In genomic region chr5:118602706-118603105, GRCm38 (mm10) we compare ENCODE assay signal across 16 mouse cellular contexts. TPM values are rescaled to one million over a fixed set of nuclear protein-coding genes. Genes with fewer than 3 reads are reported as not detected.
A peak's percentile ranks its signal among the peaks of the same experiment; 100 is the strongest.
DNase-seq lines count a peak whose midpoint lies in the region; TF ChIP-seq lines count a peak whose summit lies in the region.
"Had no signal": no experiment of that assay in that cellular context is flagged by ENCODE, and none has a peak within 500 bp of the region (broad histone marks: within the 10 kb centered on the region; RNA-seq: fewer than 3 reads in every experiment).

No protein-coding gene starts in this region.

- TF ChIP-seq POLR2A in brain, embryonic 14.5 days (IDR thresholded peaks at IDR 0.05; ENCODE audit: borderline replicate concordance, extremely low read depth, insufficient read depth, insufficient read length, poor library complexity, severe bottlenecking), result no peak

- TF ChIP-seq CTCF in brain, embryonic 14.5 days (IDR thresholded peaks at IDR 0.05; ENCODE audit: borderline replicate concordance, extremely low read depth, insufficient read depth, insufficient read length), result no peak

- DNase-seq in brain, embryonic 14.5 days (ENCODE audit: low read depth), result peak; percentile 46
- peak; percentile 72 for DNase-seq in cerebellum, adult 11-12 months
- DNase-seq in cerebellum, adult 9-10 months, result peak; percentile 80
- peak; percentile 64 to 74 for DNase-seq in cerebellum, postnatal 25 days
- no peak for DNase-seq in frontal cortex, postnatal 14 days (ENCODE audit: low spot score in 2 of 2)
- no peak for DNase-seq in adrenal gland, postnatal 10 days
- DNase-seq in liver, result no peak
- DNase-seq: adrenal gland, adult 2 months; adrenal gland, postnatal 36 days; forebrain, postnatal 0 days; gastrocnemius, adult 2 months; gastrocnemius, postnatal 36 days; heart, adult 18-20 months; heart, postnatal 10 days; heart, postnatal 4 days; kidney, adult 2 months had no signal

RNA-seq across cellular contexts. Expression of gene Med13l, which starts 42.2 kb away (rescaled TPM):
- 15.5 and 25.9 TPM in 2 replicates for polyA plus RNA-seq in brain, embryonic 14.5 days (2012; rRNA removed)
- total RNA-seq in adrenal gland, postnatal 10 days (2021), result 10 to 100 TPM; 39.0 to 43.6 TPM

Comparison
In these comparisons a context has a peak if more than half of its experiments do, and no peak if none do; other contexts are left out.
1. DNase-seq: peak in brain, embryonic 14.5 days (single experiment), cerebellum, adult 11-12 months (single experiment), cerebellum, adult 9-10 months (single experiment) and cerebellum, postnatal 25 days (2 of 2); none in frontal cortex, postnatal 14 days (0 of 2), adrenal gland, postnatal 10 days (single experiment) and liver (single experiment).